23 mouse cellular contexts compared by ENCODE assay signal in the genomic region with DNA sequence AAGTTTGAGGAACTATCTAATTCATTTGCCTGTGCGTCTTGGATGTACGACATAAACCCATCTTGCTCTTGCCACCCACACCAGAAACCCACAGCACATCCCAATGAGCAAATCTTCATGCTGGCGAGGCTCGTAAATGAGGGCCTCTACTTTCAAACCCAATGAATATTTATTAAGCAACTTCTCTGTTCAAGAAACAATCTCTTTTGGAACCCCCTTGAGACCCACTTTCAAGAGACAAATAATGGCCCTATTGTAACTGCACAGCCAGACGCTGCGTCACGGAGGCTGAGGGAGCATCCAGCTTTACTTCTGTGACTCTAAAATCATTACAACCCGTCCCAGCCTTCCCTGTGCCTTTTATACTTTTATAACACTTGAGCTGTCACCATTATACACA. TPM values are rescaled to one million over a fixed set of nuclear protein-coding genes. Genes with fewer than 3 reads are reported as not detected.
A peak's percentile ranks its signal among the peaks of the same experiment; 100 is the strongest.
DNase-seq lines count a peak whose midpoint lies in the region; ATAC-seq lines count a peak whose summit lies in the region.
"Had no signal": no experiment of that assay in that cellular context is flagged by ENCODE, and none has a peak within 500 bp of the region (broad histone marks: within the 10 kb centered on the region; RNA-seq: fewer than 3 reads in every experiment).

No protein-coding gene starts in this region.

- DNase-seq in midbrain, embryonic 11.5 days (ENCODE audit: low spot score, missing footprints): peak; percentile 90
- peak; percentile 15 for DNase-seq in embryo, embryonic 9.5 days (ENCODE audit: extremely low spot score)
- peak; percentile 70 for DNase-seq in hindbrain, embryonic 11.5 days (ENCODE audit: low spot score)
- peak; percentile 68 for DNase-seq in midbrain, embryonic 14.5 days
- DNase-seq in adrenal gland, adult (ENCODE audit: inconsistent age in 2 of 2, low spot score in 1 of 2): no peak
- no peak for DNase-seq in spleen, postnatal 36 days (ENCODE audit: low spot score in 2 of 2)
- no peak for DNase-seq in adrenal gland, postnatal 25 days
- DNase-seq: cerebellum, adult 9-10 months; gastrocnemius, adult 2 months; heart, adult 2 months; liver; lung, embryonic 14.5 days; right cerebral cortex, postnatal 4 days had no signal

- peak; percentile 91 for ATAC-seq in midbrain, embryonic 11.5 days (ENCODE audit: low FRiP score)
- no peak for ATAC-seq in midbrain, embryonic 15.5 days (replicated peaks)
- peak; percentile 78; the same call in 1 of the 2 replicates for ATAC-seq in hindbrain, embryonic 11.5 days (ENCODE audit: low FRiP score)
- no peak for ATAC-seq in midbrain, embryonic 14.5 days (ENCODE audit: low FRiP score, low TSS enrichment)
- ATAC-seq: inflammation-experienced regulatory T-cells, adult 6 months had no signal

- H3K36me3 ChIP-seq in midbrain, embryonic 11.5 days (ENCODE audit: control insufficient read depth, insufficient read depth, low read length): no peaks in the 10 kb centered on the region
- H3K36me3 ChIP-seq in midbrain, embryonic 15.5 days (replicated peaks): no peaks in the 10 kb centered on the region
- no peaks in the 10 kb centered on the region for H3K36me3 ChIP-seq in hindbrain, embryonic 11.5 days (ENCODE audit: control insufficient read depth, insufficient read depth, low read length)
- H3K36me3 ChIP-seq in midbrain, embryonic 14.5 days (ENCODE audit: control insufficient read depth, insufficient read depth, low read length): no peaks in the 10 kb centered on the region
- H3K36me3 ChIP-seq: embryonic facial prominence, embryonic 12.5 days; kidney, embryonic 15.5 days had no signal

- no peak overlapping the region for H3K9ac ChIP-seq in midbrain, embryonic 11.5 days (ENCODE audit: low read length)
- no peak overlapping the region for H3K9ac ChIP-seq in midbrain, embryonic 15.5 days
- H3K9ac ChIP-seq in hindbrain, embryonic 11.5 days (ENCODE audit: low read depth, low read length): no peak overlapping the region
- H3K9ac ChIP-seq in midbrain, embryonic 14.5 days (replicated peaks; ENCODE audit: low read length): no peak overlapping the region
- H3K9ac ChIP-seq: embryonic facial prominence, embryonic 12.5 days; kidney, embryonic 15.5 days; lung, embryonic 14.5 days had no signal

- H3K27ac ChIP-seq in midbrain, embryonic 11.5 days (ENCODE audit: low read depth, low read length): peak overlapping the region; percentile 80
- no peak overlapping the region for H3K27ac ChIP-seq in midbrain, embryonic 15.5 days
- H3K27ac ChIP-seq in hindbrain, embryonic 11.5 days (ENCODE audit: low read depth, low read length): peak overlapping the region; percentile 83
- no peak overlapping the region; the same call in 1 of the 2 replicates for H3K27ac ChIP-seq in midbrain, embryonic 14.5 days (replicated peaks; ENCODE audit: low read depth, low read length)
- H3K27ac ChIP-seq: embryonic facial prominence, embryonic 12.5 days; gastrocnemius, adult 2 months; heart, adult 2 months; kidney, embryonic 15.5 days; macrophage had no signal

- no peaks in the 10 kb centered on the region for H3K27me3 ChIP-seq in midbrain, embryonic 11.5 days (ENCODE audit: control insufficient read depth, insufficient read depth, low read length)
- H3K27me3 ChIP-seq in midbrain, embryonic 15.5 days (replicated peaks): no peaks in the 10 kb centered on the region
- no peaks in the 10 kb centered on the region for H3K27me3 ChIP-seq in hindbrain, embryonic 11.5 days (ENCODE audit: control insufficient read depth, insufficient read depth, low read length)
- no peaks in the 10 kb centered on the region for H3K27me3 ChIP-seq in midbrain, embryonic 14.5 days (ENCODE audit: control insufficient read depth, insufficient read depth, low read length)
- H3K27me3 ChIP-seq: embryonic facial prominence, embryonic 12.5 days; kidney, embryonic 15.5 days had no signal

- 12% methylated on average over 8 of the region's 8 CpGs for WGBS in midbrain, embryonic 11.5 days
- WGBS in midbrain, embryonic 15.5 days: 8% methylated on average over 8 of the region's 8 CpGs
- WGBS in hindbrain, embryonic 11.5 days: 21% methylated on average over 8 of the region's 8 CpGs
- WGBS in midbrain, embryonic 14.5 days: 8% methylated on average over 8 of the region's 8 CpGs

- no peaks in the 10 kb centered on the region for H3K9me3 ChIP-seq in midbrain, embryonic 11.5 days (ENCODE audit: control insufficient read depth, low read length)
- no peaks in the 10 kb centered on the region for H3K9me3 ChIP-seq in midbrain, embryonic 15.5 days
- H3K9me3 ChIP-seq in hindbrain, embryonic 11.5 days (ENCODE audit: control insufficient read depth, low read length): no peaks in the 10 kb centered on the region
- H3K9me3 ChIP-seq in midbrain, embryonic 14.5 days (ENCODE audit: control insufficient read depth, low read length): no peaks in the 10 kb centered on the region
- H3K9me3 ChIP-seq: kidney, embryonic 15.5 days had no signal

- peak overlapping the region; percentile 3; the same call in 1 of the 2 replicates for H3K4me2 ChIP-seq in midbrain, embryonic 11.5 days
- no peak overlapping the region for H3K4me2 ChIP-seq in midbrain, embryonic 15.5 days
- H3K4me2 ChIP-seq in hindbrain, embryonic 11.5 days (replicated peaks; ENCODE audit: low read depth, low read length): peak overlapping the region; percentile 17; the same call in 1 of the 2 replicates
- H3K4me2 ChIP-seq in midbrain, embryonic 14.5 days (ENCODE audit: low read length): no peak overlapping the region
- H3K4me2 ChIP-seq: embryonic facial prominence, embryonic 12.5 days; kidney, embryonic 15.5 days; lung, embryonic 14.5 days had no signal

- H3K4me3 ChIP-seq in midbrain, embryonic 11.5 days (ENCODE audit: low read depth, low read length): no peak overlapping the region
- no peak overlapping the region for H3K4me3 ChIP-seq in midbrain, embryonic 15.5 days
- no peak overlapping the region for H3K4me3 ChIP-seq in hindbrain, embryonic 11.5 days (ENCODE audit: low read depth, low read length)
- no peak overlapping the region for H3K4me3 ChIP-seq in midbrain, embryonic 14.5 days (replicated peaks; ENCODE audit: low read depth, low read length)
- H3K4me3 ChIP-seq: embryonic facial prominence, embryonic 12.5 days; gastrocnemius, adult 2 months; heart, adult 2 months; kidney, embryonic 15.5 days had no signal

- peaks cover 14% of the 10 kb centered on the region for H3K4me1 ChIP-seq in midbrain, embryonic 11.5 days (ENCODE audit: control insufficient read depth, insufficient read depth, low read length)
- H3K4me1 ChIP-seq in midbrain, embryonic 15.5 days: no peaks in the 10 kb centered on the region
- H3K4me1 ChIP-seq in hindbrain, embryonic 11.5 days (replicated peaks; ENCODE audit: control insufficient read depth, insufficient read depth, low read length): peaks cover 3% of the 10 kb centered on the region; the same call in 1 of the 2 replicates
- H3K4me1 ChIP-seq in midbrain, embryonic 14.5 days (ENCODE audit: control insufficient read depth, insufficient read depth, low read length): peaks cover 11% of the 10 kb centered on the region
- H3K4me1 ChIP-seq: kidney, embryonic 15.5 days had no signal

RNA-seq across cellular contexts. Expression of a gene that starts 21.8 kb away (rescaled TPM):
- not detected in 2 replicates for polyA plus RNA-seq in midbrain, embryonic 11.5 days (2014; fragmentation: Nextera tagmentation; extraction: Ambion mirVana)
- not detected in 2 replicates for polyA plus RNA-seq in midbrain, embryonic 15.5 days (2015; fragmentation: Nextera tagmentation; extraction: Ambion mirVana)
- polyA plus RNA-seq in hindbrain, embryonic 11.5 days (2014; fragmentation: Nextera tagmentation; extraction: Ambion mirVana): not detected in 2 replicates
- not detected in 2 replicates for polyA plus RNA-seq in midbrain, embryonic 14.5 days (2014; fragmentation: Nextera tagmentation; extraction: Ambion mirVana)
- 1.1 TPM in 1 of 2 replicates, not detected in the other for total RNA-seq in adrenal gland, postnatal 25 days (2021)
- total RNA-seq: adrenal gland, adult 18-20 months; gastrocnemius, adult 2 months; heart, adult 2 months; layer of hippocampus, adult 8-10 months; left cerebral cortex, postnatal 14 days had no signal
- polyA plus RNA-seq: C2C12; embryonic facial prominence, embryonic 12.5 days; heart, adult 2 months; heart, embryonic 16.5 days; inflammation-experienced regulatory T-cells, adult 6 months; kidney, embryonic 15.5 days; lung, embryonic 14.5 days; macrophage had no signal

RNA-seq across cellular contexts. Expression of a gene that starts 29.4 kb away (rescaled TPM):
- 106 and 107 TPM in 2 replicates for polyA plus RNA-seq in midbrain, embryonic 11.5 days (2014; fragmentation: Nextera tagmentation; extraction: Ambion mirVana)
- 37.2 and 41.8 TPM in 2 replicates for polyA plus RNA-seq in midbrain, embryonic 15.5 days (2015; fragmentation: Nextera tagmentation; extraction: Ambion mirVana)
- polyA plus RNA-seq in hindbrain, embryonic 11.5 days (2014; fragmentation: Nextera tagmentation; extraction: Ambion mirVana): 87.8 and 88.3 TPM in 2 replicates
- polyA plus RNA-seq in midbrain, embryonic 14.5 days (2014; fragmentation: Nextera tagmentation; extraction: Ambion mirVana): 41.1 and 42.7 TPM in 2 replicates
- 6.6 and 6.8 TPM in 2 replicates for total RNA-seq in adrenal gland, postnatal 25 days (2021)

RNA-seq across cellular contexts. Expression of a gene that starts 49.8 kb away (rescaled TPM):
- polyA plus RNA-seq in midbrain, embryonic 11.5 days (2014; fragmentation: Nextera tagmentation; extraction: Ambion mirVana): 915 and 936 TPM in 2 replicates
- polyA plus RNA-seq in midbrain, embryonic 15.5 days (2015; fragmentation: Nextera tagmentation; extraction: Ambion mirVana): 473 and 476 TPM in 2 replicates
- 858 and 879 TPM in 2 replicates for polyA plus RNA-seq in hindbrain, embryonic 11.5 days (2014; fragmentation: Nextera tagmentation; extraction: Ambion mirVana)
- 627 and 634 TPM in 2 replicates for polyA plus RNA-seq in midbrain, embryonic 14.5 days (2014; fragmentation: Nextera tagmentation; extraction: Ambion mirVana)
- 566 and 612 TPM in 2 replicates for total RNA-seq in adrenal gland, postnatal 25 days (2021)

Comparison
In these comparisons a context has a peak if more than half of its experiments do, and no peak if none do; other contexts are left out.
1. ATAC-seq: peak in midbrain, embryonic 11.5 days (single experiment) and hindbrain, embryonic 11.5 days (single experiment); none in midbrain, embryonic 15.5 days (single experiment) and midbrain, embryonic 14.5 days (single experiment).
2. H3K27ac ChIP-seq: peak in midbrain, embryonic 11.5 days (single experiment) and hindbrain, embryonic 11.5 days (single experiment); none in midbrain, embryonic 15.5 days (single experiment) and midbrain, embryonic 14.5 days (single experiment).
3. H3K4me2 ChIP-seq: peak in midbrain, embryonic 11.5 days (single experiment) and hindbrain, embryonic 11.5 days (single experiment); none in midbrain, embryonic 15.5 days (single experiment) and midbrain, embryonic 14.5 days (single experiment).
4. DNase-seq: peak in midbrain, embryonic 11.5 days (single experiment), embryo, embryonic 9.5 days (single experiment), hindbrain, embryonic 11.5 days (single experiment) and midbrain, embryonic 14.5 days (single experiment); none in adrenal gland, adult (0 of 2), spleen, postnatal 36 days (0 of 2) and adrenal gland, postnatal 25 days (single experiment).